Mouse (Mus musculus) limb, embryonic 14.5 days (tissue): ENCODE results near the gene Map2k2. TPM values are rescaled to one million over a fixed set of nuclear protein-coding genes. Genes with fewer than 3 reads are reported as not detected.

ENCODE experiments used
- ATAC-seq: fragments of 200-750 bp; cut with Nextera tagmentation; 2 replicates; pipeline ENCODE4 v1.8.0; 2017; ENCODE audit warnings: low read depth, moderate number of reproducible peaks, moderate TSS enrichment; ENCODE audit not compliant: low FRiP score
- DNase-seq: peaks from one replicate; pipeline ENCODE4 v3.0.0-alpha.2; 2015; ENCODE audit warnings: low spot score
- H3K27ac ChIP-seq: fragments of 300-500 bp; sonication (generic); replicated peaks from 2 replicates; pipeline ENCODE4 v1.5.1; 2014; ENCODE audit warnings: low read depth, mild to moderate bottlenecking, low read length, moderate library complexity, mixed read lengths
- H3K27me3 ChIP-seq: fragments of 300-500 bp; sonication (generic); 2 replicates; pipeline ENCODE4 v1.6.1; 2014; ENCODE audit warnings: low read length, mixed read lengths; ENCODE audit not compliant: control insufficient read depth, insufficient read depth
- H3K36me3 ChIP-seq: fragments of 300-500 bp; sonication (generic); 2 replicates; pipeline ENCODE4 v1.6.1; 2014; ENCODE audit warnings: mild to moderate bottlenecking, low read length, moderate library complexity, mixed read lengths; ENCODE audit not compliant: control insufficient read depth, insufficient read depth
- H3K4me1 ChIP-seq: fragments of 300-500 bp; sonication (generic); 2 replicates; pipeline ENCODE4 v1.6.1; 2014; ENCODE audit warnings: antibody characterized with exemption, low read length, mixed read lengths; ENCODE audit not compliant: control insufficient read depth, insufficient read depth
- H3K4me2 ChIP-seq: fragments of 300-500 bp; sonication (generic); replicated peaks from 2 replicates; pipeline ENCODE4 v1.6.1; 2014; ENCODE audit warnings: low read depth, mild to moderate bottlenecking, low read length, moderate library complexity; ENCODE audit not compliant: severe bottlenecking
- H3K4me3 ChIP-seq: fragments of 300-500 bp; sonication (generic); replicated peaks from 2 replicates; pipeline ENCODE4 v1.5.1; 2014; ENCODE audit warnings: low read length
- H3K9ac ChIP-seq: fragments of 300-500 bp; sonication (generic); 2 replicates; pipeline ENCODE4 v1.6.1; 2014; ENCODE audit warnings: mild to moderate bottlenecking, low read depth, low read length, moderate library complexity; ENCODE audit not compliant: severe bottlenecking
- H3K9me3 ChIP-seq: fragments of 300-500 bp; sonication (generic); 2 replicates; pipeline ENCODE4 v1.6.1; 2016; ENCODE audit warnings: low read length; ENCODE audit not compliant: control insufficient read depth
- POLR2A ChIP-seq: fragments of 200-500 bp; IDR thresholded peaks from 2 replicates; pipeline ENCODE4 v1.8.0; 2012; ENCODE audit warnings: inconsistent platforms, mild to moderate bottlenecking, moderate library complexity, borderline replicate concordance; ENCODE audit not compliant: insufficient read depth, insufficient read length; ENCODE audit errors: extremely low read depth
- WGBS: fragments of 180-500 bp; shearing (Covaris S2); extraction: QIAGEN DNeasy Blood & Tissue Kit; methylation state at CpG from one replicate; pipeline ENCODE4 v1.1.7; 2014; 5-methylcytosine and 5-hydroxymethylcytosine counted together
- polyA plus RNA-seq, 2 experiments: library from polyadenylated mRNA; depleted of rRNA in 1 of 2; stranded (reverse) in 1 of 2; unstranded in 1 of 2; fragments of >200 nt; fragmentation: Nextera tagmentation in 1 of 2; extraction: Ambion mirVana in 1 of 2; gene quantifications; 2 replicates each; pipeline versions ENCODE4 v1.2.1 to v1.2.3; 2012 to 2014

The Map2k2 gene
- polyA plus RNA-seq, 2 experiments, result 165 to 176 TPM

DNA sequence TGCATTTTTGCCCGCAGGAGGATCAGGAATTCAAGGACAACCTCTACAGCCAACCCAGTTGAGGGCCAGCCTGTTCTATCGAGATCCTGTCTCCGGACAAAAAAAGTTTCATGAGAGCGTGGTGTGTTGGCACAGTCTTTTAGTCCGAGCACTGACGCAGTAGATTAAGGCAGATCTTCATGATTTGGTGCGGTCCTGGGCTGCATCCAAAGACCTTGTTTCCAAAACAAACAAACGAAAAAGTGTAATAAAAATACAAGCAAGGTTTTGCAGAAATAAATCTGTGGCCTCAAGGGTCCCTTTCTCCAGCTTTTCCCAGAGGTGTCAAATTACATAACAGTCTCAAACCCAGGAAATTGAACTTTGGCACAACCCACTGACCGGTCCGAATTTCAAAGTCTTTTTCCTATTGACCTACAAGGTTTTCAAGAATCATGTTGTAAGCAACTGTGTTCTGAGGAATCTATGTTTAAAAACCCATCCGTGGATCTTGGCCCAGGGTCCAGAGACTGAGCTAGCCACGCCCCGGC lies 70.3 kb downstream of the Map2k2 start:
- Histone ChIP-seq H3K27me3 (no peaks in the 10 kb centered on the region), H3K36me3 (peaks cover 40% of the 10 kb centered on the region), H3K4me2 (peak overlapping the region; percentile 97), H3K9ac (no peak overlapping the region), H3K4me3 (peak overlapping the region; percentile 98), H3K9me3 (no peaks in the 10 kb centered on the region), H3K27ac (peak overlapping the region; percentile 84), H3K4me1 (peaks cover 33% of the 10 kb centered on the region)
- no peak for DNase-seq
- no peak for TF ChIP-seq POLR2A
- ATAC-seq, result peak; percentile 30
- 3% methylated on average over 13 of the region's 13 CpGs for WGBS

DNA sequence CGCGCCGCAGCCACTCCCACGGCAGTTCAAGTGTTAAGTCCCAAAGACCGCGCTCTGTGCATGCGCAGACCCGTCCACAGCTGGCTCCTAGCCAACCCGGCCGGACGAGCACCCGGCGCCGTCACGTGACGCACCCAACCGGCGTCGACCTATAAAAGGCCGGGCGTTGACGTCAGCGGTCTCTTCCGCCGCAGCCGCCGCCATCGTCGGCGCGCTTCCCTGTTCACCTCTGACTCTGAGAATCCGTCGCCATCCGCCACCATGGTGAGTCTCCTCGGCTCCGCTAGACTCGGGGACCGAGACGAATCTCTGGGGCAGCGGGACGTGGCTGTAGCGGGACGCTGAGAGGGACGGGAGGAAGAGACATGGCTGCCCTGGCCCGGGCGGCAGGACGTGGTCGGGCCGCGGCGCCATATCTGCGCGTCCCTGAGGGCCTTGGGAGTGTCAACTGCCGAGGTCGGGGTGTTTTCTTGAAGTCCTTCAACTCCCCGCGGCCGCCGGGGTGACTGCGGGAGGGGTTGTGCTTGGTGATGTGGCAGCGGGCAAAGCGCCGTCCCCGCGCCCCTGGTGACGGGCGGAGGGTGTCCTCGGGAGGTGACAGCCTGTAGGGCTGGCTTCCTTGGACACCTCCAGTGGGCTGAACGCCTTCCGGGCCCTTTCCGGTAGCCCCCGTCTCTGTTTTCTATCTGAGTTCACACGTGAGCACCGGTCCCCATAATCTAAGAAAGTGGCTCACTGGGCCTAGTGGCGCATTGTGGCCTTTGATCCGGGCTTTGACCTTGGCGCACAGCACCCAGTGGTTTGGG lies 71.0 kb downstream of the Map2k2 start, which contains the start of gene Eef2:
Gene Eef2, plus strand, starts transcription at position 166 of the 806 bp plus-strand sequence.
- TF ChIP-seq POLR2A, result peak; percentile 98
- H3K4me2 ChIP-seq, result peak within 1 kb of the TSS; percentile 97
- H3K27me3 ChIP-seq, result no peaks in the 10 kb centered on the region
- H3K4me3 ChIP-seq, result peak within 1 kb of the TSS; percentile 98
- H3K36me3 ChIP-seq, result peaks cover 47% of the 10 kb centered on the region
- peak within 1 kb of the TSS; percentile 91 for H3K27ac ChIP-seq
- ATAC-seq, result peak; percentile 88
- peak within 1 kb of the TSS; percentile 99 for H3K9ac ChIP-seq
- DNase-seq, result peak; percentile 97
- WGBS, result under 1% methylated on average over 60 of the region's 77 CpGs
- no peaks in the 10 kb centered on the region for H3K9me3 ChIP-seq
- H3K4me1 ChIP-seq, result peaks cover 33% of the 10 kb centered on the region

GRCm38 (mm10) chr10:81177491-81177925 lies 71.8 kb downstream of the Map2k2 start:
- peaks cover 55% of the 10 kb centered on the region for H3K36me3 ChIP-seq
- no peaks in the 10 kb centered on the region for H3K27me3 ChIP-seq
- peak overlapping the region; percentile 99 for H3K9ac ChIP-seq
- ATAC-seq (no peak), DNase-seq (no peak)
- H3K4me3 ChIP-seq, result peak overlapping the region; percentile 98
- no peaks in the 10 kb centered on the region for H3K9me3 ChIP-seq
- H3K4me1 ChIP-seq, result peaks cover 33% of the 10 kb centered on the region
- H3K4me2 ChIP-seq, result peak overlapping the region; percentile 97
- H3K27ac ChIP-seq, result peak overlapping the region; percentile 91; the same call in 1 of the 2 replicates
- WGBS, result 18% methylated on average over 16 of the region's 16 CpGs
- no peak for TF ChIP-seq POLR2A

DNA sequence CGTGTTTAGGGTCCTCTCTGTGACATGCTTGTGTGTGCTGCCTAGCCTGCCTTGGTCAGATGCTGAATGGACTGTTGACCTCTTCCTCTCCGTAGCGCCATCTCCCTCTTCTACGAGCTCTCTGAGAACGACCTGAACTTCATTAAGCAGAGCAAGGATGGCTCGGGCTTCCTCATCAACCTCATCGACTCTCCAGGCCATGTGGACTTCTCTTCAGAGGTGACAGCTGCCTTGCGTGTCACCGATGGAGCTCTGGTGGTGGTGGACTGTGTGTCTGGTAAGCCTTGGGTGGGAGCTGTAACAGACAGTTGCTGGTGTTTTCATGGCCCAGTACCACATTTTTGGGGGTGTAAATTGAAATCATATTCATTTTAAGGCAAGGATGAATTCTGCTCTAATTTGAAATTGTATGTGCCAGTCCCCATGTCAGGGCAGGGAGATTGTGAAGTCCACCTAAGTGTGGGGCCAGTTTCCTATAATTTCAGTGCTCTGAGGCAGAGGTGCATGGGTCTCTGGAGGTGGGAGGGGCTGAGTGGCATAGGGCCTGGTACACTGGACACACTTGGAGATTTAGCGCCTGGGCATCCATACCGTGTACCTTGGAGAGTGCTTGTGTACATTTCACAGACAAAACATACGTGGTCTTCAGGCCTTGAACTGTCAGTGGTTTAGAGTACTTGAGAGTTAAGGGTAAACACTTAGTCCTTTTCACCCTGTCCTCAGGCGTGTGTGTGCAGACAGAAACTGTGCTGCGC lies 72.4 kb downstream of the Map2k2 start:
- H3K36me3 ChIP-seq, result peaks cover 55% of the 10 kb centered on the region
- 0 out of 2 replicates have a peak overlapping the region, but pooled peaks have one; percentile 91 for H3K27ac ChIP-seq
- H3K9ac ChIP-seq, result peak overlapping the region; percentile 99
- peaks cover 30% of the 10 kb centered on the region for H3K4me1 ChIP-seq
- no peak for TF ChIP-seq POLR2A
- H3K9me3 ChIP-seq, result no peaks in the 10 kb centered on the region
- WGBS, result 60% methylated on average over 14 of the region's 14 CpGs
- H3K27me3 ChIP-seq, result no peaks in the 10 kb centered on the region
- ATAC-seq (no peak), DNase-seq (no peak)
- peak overlapping the region; percentile 98 for H3K4me3 ChIP-seq
- peak overlapping the region; percentile 97 for H3K4me2 ChIP-seq

- TF ChIP-seq POLR2A, result no peak
- H3K27me3 ChIP-seq, result no peaks in the 10 kb centered on the region
- H3K9me3 ChIP-seq, result no peaks in the 10 kb centered on the region
- no peak overlapping the region for H3K27ac ChIP-seq
- WGBS, result 89% methylated on average over 11 of the region's 11 CpGs
- H3K4me2 ChIP-seq, result no peak overlapping the region
- no peak overlapping the region for H3K4me3 ChIP-seq
- peaks cover 30% of the 10 kb centered on the region for H3K4me1 ChIP-seq
- H3K36me3 ChIP-seq, result peaks cover 56% of the 10 kb centered on the region
- DNase-seq, result no peak
- H3K9ac ChIP-seq, result 0 out of 2 replicates have a peak overlapping the region, but pooled peaks have one; percentile 5
- ATAC-seq, result no peak
These were observed 73.2 kb downstream of the Map2k2 start for GRCm38 (mm10) chr10:81178927-81179326.
